Mouse (Mus musculus): ENCODE data around the gene Ddc. TPM values are rescaled to one million over a fixed set of nuclear protein-coding genes. Genes with fewer than 3 reads are reported as not detected.

Ddc gene
- polyA plus RNA-seq, 1 experiment from 2014 or later, result 7.5 TPM

DNA sequence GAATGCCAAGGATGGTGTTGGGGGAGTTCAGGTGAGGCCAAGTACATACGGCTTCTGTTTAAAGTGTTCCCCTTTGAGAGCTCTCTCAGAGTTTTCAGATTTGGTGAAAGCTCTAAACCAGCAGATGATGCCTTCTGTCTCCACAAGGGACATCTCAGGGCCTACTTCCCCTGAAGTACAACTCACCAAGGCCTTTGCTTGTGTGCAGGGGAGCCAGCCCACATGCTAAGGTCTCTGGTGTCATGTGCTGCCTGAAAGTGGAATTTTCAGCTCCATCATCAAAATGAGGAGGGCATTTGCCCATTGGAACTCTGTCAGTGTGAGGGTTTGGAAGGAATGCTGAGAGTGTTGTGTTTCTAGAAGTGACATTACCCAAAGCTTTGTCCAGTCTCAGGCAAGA, 132.5 kb downstream of the Ddc start:
- H3K9ac ChIP-seq (ENCODE audit: low read length), result no peak overlapping the region
- no peaks in the 10 kb centered on the region for H3K27me3 ChIP-seq (ENCODE audit: control insufficient read depth, insufficient read depth, low read length)
- DNase-seq (ENCODE audit: low spot score) (no peak), ATAC-seq (ENCODE audit: insufficient read depth, low FRiP score, low TSS enrichment) (no peak)
- no peaks in the 10 kb centered on the region for H3K9me3 ChIP-seq (ENCODE audit: control insufficient read depth, low read length)
- no peak overlapping the region for H3K4me2 ChIP-seq (ENCODE audit: low read depth)
- no peaks in the 10 kb centered on the region for H3K36me3 ChIP-seq (ENCODE audit: control insufficient read depth, insufficient read depth, low read length)
- H3K27ac ChIP-seq (ENCODE audit: low read depth, low read length), result no peak overlapping the region
- no peak overlapping the region for H3K4me3 ChIP-seq (ENCODE audit: low read depth, low read length)
- 80% methylated on average over 1 of the region's 1 CpGs for WGBS
- no peaks in the 10 kb centered on the region for H3K4me1 ChIP-seq (ENCODE audit: control insufficient read depth, insufficient read depth, low read length)

Other genes starting within 250 kb of the Ddc start
- gene Ikzf1, start 213.1 kb downstream of the Ddc start, polyA plus RNA-seq (2014; fragmentation: Nextera tagmentation; extraction: Ambion mirVana), result 3.2 and 3.6 TPM in 2 replicates
- 71.6 and 76.6 TPM in 2 replicates for gene Fignl1, start 89.2 kb downstream of the Ddc start, polyA plus RNA-seq (2014; fragmentation: Nextera tagmentation; extraction: Ambion mirVana)
- 181 and 191 TPM in 2 replicates for gene Grb10, start 140.5 kb upstream of the Ddc start, polyA plus RNA-seq (2014; fragmentation: Nextera tagmentation; extraction: Ambion mirVana)